Mouse (Mus musculus): ENCODE results near the gene Ccn1. TPM values are rescaled to one million over a fixed set of nuclear protein-coding genes. Genes with fewer than 3 reads are reported as not detected.

Gene Ccn1
- total and polyA plus RNA-seq, 2 experiments from 2014 or later = 8.9 to 11.7 TPM

GRCm38 (mm10) chr3:145605437-145606123 lies 44.2 kb downstream of the Ccn1 start:
- H3K4me2 ChIP-seq (ENCODE audit: low read depth) = no peak overlapping the region
- ATAC-seq (no peak), DNase-seq (no peak)
- TF ChIP-seq CTCF (IDR thresholded peaks at IDR 0.05; ENCODE audit: low read depth) = no peak
- H3K4me1 ChIP-seq (ENCODE audit: insufficient read depth) = no peaks in the 10 kb centered on the region
- H3K9ac ChIP-seq = no peak overlapping the region
- H3K9me3 ChIP-seq (ENCODE audit: low read length) = no peaks in the 10 kb centered on the region
- H3K27ac ChIP-seq (ENCODE audit: low read depth, low read length) = no peak overlapping the region
- H3K36me3 ChIP-seq (ENCODE audit: insufficient read depth) = peaks cover 33% of the 10 kb centered on the region
- H3K4me3 ChIP-seq (ENCODE audit: low read depth, low read length) = no peak overlapping the region
- 90% methylated on average over 5 of the region's 5 CpGs for WGBS
- H3K27me3 ChIP-seq (ENCODE audit: insufficient read depth, low read length) = no peaks in the 10 kb centered on the region

- no peaks in the 10 kb centered on the region for H3K4me1 ChIP-seq (ENCODE audit: insufficient read depth)
- TF ChIP-seq CTCF (IDR thresholded peaks at IDR 0.05; ENCODE audit: low read depth) = no peak
- DNase-seq (no peak), ATAC-seq (no peak)
- no peaks in the 10 kb centered on the region for H3K27me3 ChIP-seq (ENCODE audit: insufficient read depth, low read length)
- no peaks in the 10 kb centered on the region for H3K9me3 ChIP-seq (ENCODE audit: low read length)
- H3K27ac ChIP-seq (ENCODE audit: low read depth, low read length) = no peak overlapping the region
- H3K4me3 ChIP-seq (ENCODE audit: low read depth, low read length) = no peak overlapping the region
- H3K36me3 ChIP-seq (ENCODE audit: insufficient read depth) = peaks cover 52% of the 10 kb centered on the region
- WGBS = 68% methylated on average over 11 of the region's 11 CpGs
- no peak overlapping the region for H3K9ac ChIP-seq
- no peak overlapping the region for H3K4me2 ChIP-seq (ENCODE audit: low read depth)
Observed at GRCm38 (mm10) chr3:145602410-145603206, 47.2 kb downstream of the Ccn1 start.

- H3K4me3 ChIP-seq (ENCODE audit: low read depth, low read length) = no peak overlapping the region
- ATAC-seq = no peak
- no peak overlapping the region for H3K27ac ChIP-seq (ENCODE audit: low read depth, low read length)
- no peaks in the 10 kb centered on the region for H3K4me1 ChIP-seq (ENCODE audit: insufficient read depth)
- no peak overlapping the region for H3K4me2 ChIP-seq (ENCODE audit: low read depth)
- H3K27me3 ChIP-seq (ENCODE audit: insufficient read depth, low read length) = no peaks in the 10 kb centered on the region
- DNase-seq = no peak
- H3K36me3 ChIP-seq (ENCODE audit: insufficient read depth) = peaks cover 42% of the 10 kb centered on the region
- no peak overlapping the region for H3K9ac ChIP-seq
- no peak for TF ChIP-seq CTCF (IDR thresholded peaks at IDR 0.05; ENCODE audit: low read depth)
- 85% methylated on average over 6 of the region's 6 CpGs for WGBS
- no peaks in the 10 kb centered on the region for H3K9me3 ChIP-seq (ENCODE audit: low read length)
Observed at GRCm38 (mm10) chr3:145601345-145601744, 48.4 kb downstream of the Ccn1 start.

DNA sequence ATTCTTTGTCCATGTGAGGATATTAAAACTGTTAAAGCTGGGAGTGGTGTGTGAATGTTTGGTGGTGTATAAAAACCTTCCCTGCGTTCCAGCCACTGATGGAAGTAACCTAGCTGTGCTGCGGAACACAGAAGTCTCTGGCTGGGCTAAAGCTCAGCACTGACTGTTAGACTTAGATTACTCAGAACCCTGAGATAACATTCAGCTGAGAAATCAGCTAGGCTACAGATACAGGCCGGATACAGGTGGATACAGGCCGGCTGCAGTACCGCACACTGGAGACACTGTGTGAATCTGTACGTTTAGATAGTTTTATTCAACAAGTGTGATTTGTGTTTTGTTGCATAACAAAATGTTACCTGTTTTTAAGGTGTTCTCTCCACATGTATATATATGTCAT lies 49.0 kb downstream of the Ccn1 start:
- TF ChIP-seq CTCF (IDR thresholded peaks at IDR 0.05; ENCODE audit: low read depth) = no peak
- no peak for ATAC-seq
- WGBS = 95% methylated on average over 6 of the region's 6 CpGs
- H3K27me3 ChIP-seq (ENCODE audit: insufficient read depth, low read length) = no peaks in the 10 kb centered on the region
- no peaks in the 10 kb centered on the region for H3K4me1 ChIP-seq (ENCODE audit: insufficient read depth)
- H3K4me3 ChIP-seq (ENCODE audit: low read depth, low read length) = no peak overlapping the region
- H3K9me3 ChIP-seq (ENCODE audit: low read length) = no peaks in the 10 kb centered on the region
- no peak overlapping the region for H3K4me2 ChIP-seq (ENCODE audit: low read depth)
- no peak for DNase-seq
- H3K9ac ChIP-seq = no peak overlapping the region
- H3K27ac ChIP-seq (ENCODE audit: low read depth, low read length) = no peak overlapping the region
- H3K36me3 ChIP-seq (ENCODE audit: insufficient read depth) = peaks cover 42% of the 10 kb centered on the region

DNA sequence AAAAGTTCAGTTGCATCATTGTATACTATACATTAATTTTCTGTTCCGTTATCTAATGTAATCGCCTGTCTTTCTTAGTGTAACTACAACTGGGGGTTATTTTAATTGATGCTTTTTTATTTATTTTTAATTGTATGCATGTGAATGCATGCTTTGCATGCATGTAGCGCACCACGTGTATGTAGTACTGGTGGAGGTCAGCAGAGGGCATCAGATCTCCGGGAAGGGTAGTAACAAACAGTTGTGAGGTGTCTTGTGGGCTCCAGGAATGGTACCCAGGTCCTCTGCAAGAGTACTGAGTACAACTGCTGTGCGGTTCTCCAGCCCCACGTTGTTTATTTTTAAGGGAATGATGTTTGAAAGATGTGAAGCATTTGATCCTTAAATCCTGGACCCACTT lies 50.7 kb downstream of the Ccn1 start:
- H3K9me3 ChIP-seq (ENCODE audit: low read length) = no peaks in the 10 kb centered on the region
- no peak overlapping the region for H3K9ac ChIP-seq
- H3K4me2 ChIP-seq (ENCODE audit: low read depth) = no peak overlapping the region
- DNase-seq (no peak), ATAC-seq (no peak)
- H3K27me3 ChIP-seq (ENCODE audit: insufficient read depth, low read length) = no peaks in the 10 kb centered on the region
- peaks cover 40% of the 10 kb centered on the region for H3K36me3 ChIP-seq (ENCODE audit: insufficient read depth)
- WGBS = 97% methylated on average over 7 of the region's 7 CpGs
- H3K4me1 ChIP-seq (ENCODE audit: insufficient read depth) = no peaks in the 10 kb centered on the region
- TF ChIP-seq CTCF (IDR thresholded peaks at IDR 0.05; ENCODE audit: low read depth) = no peak
- H3K4me3 ChIP-seq (ENCODE audit: low read depth, low read length) = no peak overlapping the region
- no peak overlapping the region for H3K27ac ChIP-seq (ENCODE audit: low read depth, low read length)

Other genes starting within 250 kb of the Ccn1 start
- gene Znhit6, start 73.8 kb downstream of the Ccn1 start, total RNA-seq (2014; rRNA removed) = 7.5 and 15.8 TPM in 2 replicates
- 30.7 and 32.6 TPM in 2 replicates for gene Znhit6, start 73.8 kb downstream of the Ccn1 start, polyA plus RNA-seq (2015; fragmentation: Nextera tagmentation; extraction: Ambion mirVana)
- 112 and 147 TPM in 2 replicates for gene Ddah1, start 108.7 kb upstream of the Ccn1 start, total RNA-seq (2014; rRNA removed)
- 168 and 206 TPM in 2 replicates for gene Ddah1, start 108.7 kb upstream of the Ccn1 start, polyA plus RNA-seq (2015; fragmentation: Nextera tagmentation; extraction: Ambion mirVana)